Mouse (Mus musculus) heart, embryonic 11.5 days (tissue): ENCODE data around the gene Spata2l. TPM values are rescaled to one million over a fixed set of nuclear protein-coding genes. Genes with fewer than 3 reads are reported as not detected.
A peak's percentile ranks its signal among the peaks of the same experiment; 100 is the strongest.
"Not testable (repeated sequence)": the region's sequence is repeated elsewhere in the genome, so short reads cannot be mapped to it uniquely, and the experiment has no call there.

ENCODE experiments used
- ATAC-seq: fragments of 200-750 bp; cut with Nextera tagmentation; replicated peaks from 2 replicates; pipeline ENCODE4 v1.8.0; 2017; ENCODE audit warnings: moderate library complexity; ENCODE audit not compliant: insufficient number of reproducible peaks, low FRiP score, low TSS enrichment
- H3K27ac ChIP-seq: fragments of 300-500 bp; sonication (generic); 2 replicates; pipeline ENCODE4 v1.5.1; 2014; ENCODE audit warnings: mild to moderate bottlenecking, low read depth, low read length
- H3K27me3 ChIP-seq: fragments of 300-500 bp; sonication (generic); 2 replicates; pipeline ENCODE4 v1.6.1; 2014; ENCODE audit warnings: mild to moderate bottlenecking, low read length, mixed read lengths; ENCODE audit not compliant: control insufficient read depth, insufficient read depth
- H3K36me3 ChIP-seq: fragments of 300-500 bp; sonication (generic); 2 replicates; pipeline ENCODE4 v1.6.1; 2014; ENCODE audit warnings: mild to moderate bottlenecking, low read length, moderate library complexity, mixed read lengths; ENCODE audit not compliant: control insufficient read depth, insufficient read depth
- H3K4me1 ChIP-seq: fragments of 300-500 bp; sonication (generic); 2 replicates; pipeline ENCODE4 v1.6.1; 2014; ENCODE audit warnings: low read length; ENCODE audit not compliant: control insufficient read depth, insufficient read depth
- H3K4me2 ChIP-seq: fragments of 300-500 bp; sonication (generic); 2 replicates; pipeline ENCODE4 v1.6.1; 2014; ENCODE audit warnings: mild to moderate bottlenecking, moderate library complexity
- H3K4me3 ChIP-seq: fragments of 300-500 bp; sonication (generic); 2 replicates; pipeline ENCODE4 v1.5.1; 2014; ENCODE audit warnings: low read depth, low read length
- H3K9ac ChIP-seq: fragments of 300-500 bp; sonication (generic); 2 replicates; pipeline ENCODE4 v1.6.1; 2014; ENCODE audit warnings: mild to moderate bottlenecking, low read depth, low read length, moderate library complexity
- H3K9me3 ChIP-seq: fragments of 300-500 bp; sonication (generic); replicated peaks from 2 replicates; pipeline ENCODE4 v1.6.1; 2016; ENCODE audit warnings: low read length; ENCODE audit not compliant: control insufficient read depth
- WGBS: fragments of 180-500 bp; shearing (Covaris S2); extraction: QIAGEN DNeasy Blood & Tissue Kit; methylation state at CpG from one replicate; pipeline ENCODE4 v1.1.7; 2014; ENCODE audit not compliant: insufficient replicate concordance; 5-methylcytosine and 5-hydroxymethylcytosine counted together
- polyA plus RNA-seq: library from polyadenylated mRNA; unstranded; fragments of >200 nt; fragmentation: Nextera tagmentation; extraction: Ambion mirVana; gene quantifications from 2 replicates; pipeline ENCODE4 v1.2.1, GENCODE M21; 2014

Spata2l gene
- polyA plus RNA-seq, 1 experiment from 2014 or later: 1.6 TPM

GRCm38 (mm10) chr8:123274447-123274846, 38.4 kb upstream of the Spata2l start:
- Histone ChIP-seq H3K9me3 (no peaks in the 10 kb centered on the region), H3K4me1 (no peaks in the 10 kb centered on the region), H3K4me2 (no peak overlapping the region), H3K27me3 (no peaks in the 10 kb centered on the region), H3K4me3 (no peak overlapping the region), H3K36me3 (peaks cover 15% of the 10 kb centered on the region), H3K9ac (no peak overlapping the region), H3K27ac (no peak overlapping the region)
- WGBS: 87% methylated on average over 5 of the region's 5 CpGs
- no peak for ATAC-seq

GRCm38 (mm10) chr8:123271901-123272300, 35.9 kb upstream of the Spata2l start:
- Histone ChIP-seq H3K9ac (no peak overlapping the region), H3K9me3 (no peaks in the 10 kb centered on the region), H3K4me1 (0 out of 2 replicates have a peak, but pooled peaks cover 5% of the 10 kb centered on the region), H3K27me3 (no peaks in the 10 kb centered on the region), H3K4me3 (no peak overlapping the region), H3K27ac (no peak overlapping the region), H3K4me2 (no peak overlapping the region), H3K36me3 (peaks cover 27% of the 10 kb centered on the region)
- WGBS: 67% methylated on average over 4 of the region's 4 CpGs
- ATAC-seq: no peak

- no peak for ATAC-seq
- Histone ChIP-seq H3K4me1 (0 out of 2 replicates have a peak, but pooled peaks cover 5% of the 10 kb centered on the region), H3K27me3 (no peaks in the 10 kb centered on the region), H3K36me3 (peaks cover 27% of the 10 kb centered on the region), H3K4me3 (no peak overlapping the region), H3K27ac (no peak overlapping the region), H3K9ac (no peak overlapping the region), H3K9me3 (no peaks in the 10 kb centered on the region), H3K4me2 (no peak overlapping the region)
- 92% methylated on average over 10 of the region's 10 CpGs for WGBS
Observed at GRCm38 (mm10) chr8:123271147-123271546, 35.1 kb upstream of the Spata2l start.

- Histone ChIP-seq H3K4me1 (0 out of 2 replicates have a peak, but pooled peaks cover 5% of the 10 kb centered on the region), H3K4me2 (no peak overlapping the region), H3K27me3 (no peaks in the 10 kb centered on the region), H3K27ac (no peak overlapping the region), H3K9ac (no peak overlapping the region), H3K36me3 (peaks cover 37% of the 10 kb centered on the region), H3K9me3 (no peaks in the 10 kb centered on the region), H3K4me3 (no peak overlapping the region)
- WGBS: 78% methylated on average over 14 of the region's 14 CpGs
- peak; percentile 41; the same call in 1 of the 2 replicates for ATAC-seq
Observed at GRCm38 (mm10) chr8:123267926-123268656, 32.1 kb upstream of the Spata2l start.

GRCm38 (mm10) chr8:123257593-123257992, 21.6 kb upstream of the Spata2l start:
- not testable (repeated sequence) for H3K27me3 ChIP-seq, H3K9me3 ChIP-seq, H3K4me2 ChIP-seq, H3K27ac ChIP-seq, H3K4me3 ChIP-seq, ATAC-seq, H3K9ac ChIP-seq
- Histone ChIP-seq H3K4me1 (peaks cover 21% of the 10 kb centered on the region), H3K36me3 (peaks cover 24% of the 10 kb centered on the region)
- WGBS: 88% methylated on average over 8 of the region's 8 CpGs

GRCm38 (mm10) chr8:123257114-123257513, 21.1 kb upstream of the Spata2l start:
- no peak overlapping the region for H3K4me2 ChIP-seq
- no peaks in the 10 kb centered on the region for H3K9me3 ChIP-seq
- peaks cover 24% of the 10 kb centered on the region for H3K4me1 ChIP-seq
- no peaks in the 10 kb centered on the region for H3K27me3 ChIP-seq
- H3K36me3 ChIP-seq: peaks cover 24% of the 10 kb centered on the region
- H3K27ac ChIP-seq: no peak overlapping the region
- H3K4me3 ChIP-seq: no peak overlapping the region
- 79% methylated on average over 3 of the region's 3 CpGs for WGBS
- ATAC-seq: no peak
- no peak overlapping the region for H3K9ac ChIP-seq

- no peak for ATAC-seq
- Histone ChIP-seq H3K4me1 (peaks cover 24% of the 10 kb centered on the region), H3K9me3 (no peaks in the 10 kb centered on the region), H3K27ac (no peak overlapping the region), H3K4me3 (peak overlapping the region; percentile 99), H3K4me2 (peak overlapping the region; percentile 97), H3K36me3 (peaks cover 27% of the 10 kb centered on the region), H3K27me3 (no peaks in the 10 kb centered on the region), H3K9ac (peak overlapping the region; percentile 97)
- 69% methylated on average over 6 of the region's 6 CpGs for WGBS
Observed at GRCm38 (mm10) chr8:123255170-123255569, 19.1 kb upstream of the Spata2l start.

GRCm38 (mm10) chr8:123254099-123254885, 18.3 kb upstream of the Spata2l start, which contains the start of the genes Zfp276 and Vps9d1:
TSS of gene Zfp276 (plus strand) at chr8:123254195.
TSS of gene Vps9d1 (minus strand) at chr8:123254348.
- peak; percentile 93 for ATAC-seq
- Histone ChIP-seq H3K27me3 (no peaks in the 10 kb centered on the region), H3K4me3 (peak within 1 kb of the TSS; percentile 99), H3K4me2 (peak within 1 kb of the TSS; percentile 97), H3K36me3 (peaks cover 28% of the 10 kb centered on the region), H3K9ac (peak within 1 kb of the TSS; percentile 97), H3K9me3 (no peaks in the 10 kb centered on the region), H3K27ac (peak within 1 kb of the TSS; percentile 87), H3K4me1 (peaks cover 24% of the 10 kb centered on the region)
- WGBS: under 1% methylated on average over 89 of the region's 99 CpGs
